Mouse (Mus musculus): ENCODE measurements around the gene Plxnc1. TPM values are rescaled to one million over a fixed set of nuclear protein-coding genes. Genes with fewer than 3 reads are reported as not detected.

The Plxnc1 gene
- polyA plus RNA-seq, 1 experiment, result 1.3 TPM

DNA sequence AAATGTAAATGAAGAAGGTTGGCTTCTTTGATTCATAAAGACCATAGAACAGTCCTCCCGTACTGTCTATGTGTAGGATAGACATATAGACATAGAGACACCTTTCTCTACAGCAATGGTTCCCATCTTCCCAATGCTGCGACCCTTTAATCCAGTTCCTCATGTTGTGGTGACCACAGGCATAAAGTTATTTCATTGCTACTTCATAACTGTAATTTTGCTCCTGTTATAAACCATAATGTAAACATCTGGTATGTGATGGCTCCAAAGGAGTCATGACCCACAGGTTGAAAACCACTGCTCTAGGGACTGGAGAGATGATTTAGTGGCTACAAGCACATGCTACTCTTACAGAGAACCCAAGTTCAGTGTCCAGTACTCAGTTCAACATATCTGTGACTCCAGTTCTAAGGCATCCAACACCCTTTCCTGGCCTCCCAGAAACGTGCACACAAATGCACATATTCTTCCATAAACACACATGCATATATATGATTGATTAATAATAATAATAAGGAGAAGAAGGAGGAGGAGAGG, 27.1 kb upstream of the Plxnc1 start:
- Histone ChIP-seq H3K27me3 (ENCODE audit: control insufficient read depth, insufficient read depth, low read length, poor library complexity, severe bottlenecking) (no peaks in the 10 kb centered on the region), H3K9me3 (replicated peaks; ENCODE audit: control insufficient read depth, insufficient read depth, low read length, poor library complexity, severe bottlenecking) (peaks cover 4% of the 10 kb centered on the region), H3K4me1 (ENCODE audit: control insufficient read depth, insufficient read depth, low read length) (no peaks in the 10 kb centered on the region), H3K9ac (ENCODE audit: low read depth, poor library complexity, severe bottlenecking) (no peak overlapping the region), H3K4me3 (ENCODE audit: low read depth, low read length) (no peak overlapping the region), H3K36me3 (ENCODE audit: control insufficient read depth, insufficient read depth, low read length, poor library complexity, severe bottlenecking) (no peaks in the 10 kb centered on the region), H3K27ac (ENCODE audit: insufficient read depth, low read length) (no peak overlapping the region)
- TF ChIP-seq EP300 (IDR thresholded peaks at IDR 0.05; ENCODE audit: insufficient read depth, low read depth, low read length) (no peak), CTCF (IDR thresholded peaks at IDR 0.05; ENCODE audit: low read depth, low read length) (no peak), POLR2A (IDR thresholded peaks at IDR 0.05; ENCODE audit: insufficient read depth, low read length) (no peak)

DNA sequence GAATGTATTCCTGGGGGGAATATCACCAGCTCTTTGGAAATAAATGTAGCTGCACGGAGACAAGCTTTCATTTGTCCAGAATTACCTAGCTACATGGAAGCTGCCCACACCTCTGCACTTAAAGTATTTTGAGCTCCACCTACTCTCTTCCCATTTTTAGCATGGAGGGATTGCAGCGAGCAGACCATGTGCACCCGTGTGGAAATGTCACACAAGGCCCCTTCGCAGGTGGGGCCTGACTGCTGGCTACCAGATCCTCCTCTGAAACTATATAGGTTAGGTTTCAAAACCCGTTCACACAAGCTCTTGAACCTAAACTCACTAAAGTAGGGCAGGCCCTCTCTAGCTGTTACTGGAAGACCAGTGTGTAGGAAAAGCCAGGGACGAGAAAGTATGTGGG, 25.6 kb upstream of the Plxnc1 start:
- no peaks in the 10 kb centered on the region for H3K36me3 ChIP-seq (ENCODE audit: control insufficient read depth, insufficient read depth, low read length, poor library complexity, severe bottlenecking)
- no peak overlapping the region for H3K9ac ChIP-seq (ENCODE audit: low read depth, poor library complexity, severe bottlenecking)
- no peaks in the 10 kb centered on the region for H3K4me1 ChIP-seq (ENCODE audit: control insufficient read depth, insufficient read depth, low read length)
- H3K4me3 ChIP-seq (ENCODE audit: low read depth, low read length), result no peak overlapping the region
- H3K9me3 ChIP-seq (replicated peaks; ENCODE audit: control insufficient read depth, insufficient read depth, low read length, poor library complexity, severe bottlenecking), result peaks cover 4% of the 10 kb centered on the region
- no peak for TF ChIP-seq EP300 (IDR thresholded peaks at IDR 0.05; ENCODE audit: insufficient read depth, low read depth, low read length)
- no peak for TF ChIP-seq CTCF (IDR thresholded peaks at IDR 0.05; ENCODE audit: low read depth, low read length)
- TF ChIP-seq POLR2A (IDR thresholded peaks at IDR 0.05; ENCODE audit: insufficient read depth, low read length), result no peak
- no peaks in the 10 kb centered on the region for H3K27me3 ChIP-seq (ENCODE audit: control insufficient read depth, insufficient read depth, low read length, poor library complexity, severe bottlenecking)
- H3K27ac ChIP-seq (ENCODE audit: insufficient read depth, low read length), result no peak overlapping the region

DNA sequence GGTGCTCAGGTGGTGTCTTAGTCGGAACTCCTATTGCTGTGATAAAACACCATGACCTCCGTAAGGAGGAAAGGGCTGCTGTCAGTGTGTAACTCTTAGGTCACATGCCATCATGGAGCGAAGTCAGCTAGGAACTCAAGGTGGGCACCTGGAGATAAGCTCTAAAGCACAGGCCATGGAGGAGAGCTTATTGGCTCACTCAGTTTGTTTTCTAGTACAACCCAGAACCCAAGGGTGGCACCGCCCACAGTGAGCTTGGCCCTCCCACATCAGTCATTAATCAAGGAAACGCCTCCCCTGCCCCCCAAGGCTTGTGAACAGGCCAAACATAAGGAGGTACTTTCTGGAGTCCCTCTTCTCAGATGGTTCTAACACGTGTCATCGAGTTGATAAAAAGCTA, 22.8 kb upstream of the Plxnc1 start:
- TF ChIP-seq CTCF (IDR thresholded peaks at IDR 0.05; ENCODE audit: low read depth, low read length), result no peak
- no peak for TF ChIP-seq POLR2A (IDR thresholded peaks at IDR 0.05; ENCODE audit: insufficient read depth, low read length)
- no peak for TF ChIP-seq EP300 (IDR thresholded peaks at IDR 0.05; ENCODE audit: insufficient read depth, low read depth, low read length)
- H3K36me3 ChIP-seq (ENCODE audit: control insufficient read depth, insufficient read depth, low read length, poor library complexity, severe bottlenecking), result no peaks in the 10 kb centered on the region
- no peak overlapping the region for H3K4me3 ChIP-seq (ENCODE audit: low read depth, low read length)

DNA sequence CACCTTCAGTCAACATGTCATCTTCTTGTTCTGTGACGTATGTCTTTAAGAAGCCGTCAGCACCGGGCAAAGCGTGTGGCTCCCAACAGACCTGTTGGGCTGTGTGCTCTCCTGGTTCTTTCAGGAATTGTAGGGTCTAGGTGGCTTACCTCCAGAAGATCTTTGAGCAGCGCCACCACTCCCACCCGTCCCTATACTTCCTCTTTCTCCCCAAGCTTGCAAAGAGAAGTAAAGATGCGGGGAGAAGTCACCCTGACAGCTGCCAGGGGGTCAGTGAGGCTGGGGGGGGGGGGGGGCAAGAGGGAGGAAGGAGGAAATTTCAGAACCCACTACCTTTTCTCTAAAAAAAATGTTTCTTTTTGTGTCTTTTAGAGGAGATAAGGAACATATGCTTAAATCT, 22.2 kb upstream of the Plxnc1 start:
- H3K27ac ChIP-seq (ENCODE audit: insufficient read depth, low read length), result no peak overlapping the region
- no peaks in the 10 kb centered on the region for H3K9me3 ChIP-seq (replicated peaks; ENCODE audit: control insufficient read depth, insufficient read depth, low read length, poor library complexity, severe bottlenecking)
- TF ChIP-seq CTCF (IDR thresholded peaks at IDR 0.05; ENCODE audit: low read depth, low read length), result no peak
- no peak for TF ChIP-seq EP300 (IDR thresholded peaks at IDR 0.05; ENCODE audit: insufficient read depth, low read depth, low read length)
- no peak for TF ChIP-seq POLR2A (IDR thresholded peaks at IDR 0.05; ENCODE audit: insufficient read depth, low read length)
- H3K4me3 ChIP-seq (ENCODE audit: low read depth, low read length), result no peak overlapping the region
- no peaks in the 10 kb centered on the region for H3K36me3 ChIP-seq (ENCODE audit: control insufficient read depth, insufficient read depth, low read length, poor library complexity, severe bottlenecking)
- no peaks in the 10 kb centered on the region for H3K4me1 ChIP-seq (ENCODE audit: control insufficient read depth, insufficient read depth, low read length)
- no peak overlapping the region for H3K9ac ChIP-seq (ENCODE audit: low read depth, poor library complexity, severe bottlenecking)
- H3K27me3 ChIP-seq (ENCODE audit: control insufficient read depth, insufficient read depth, low read length, poor library complexity, severe bottlenecking), result no peaks in the 10 kb centered on the region

More for the DNA sequence above, 22.8 kb upstream of the Plxnc1 start:
- H3K9me3 ChIP-seq (replicated peaks; ENCODE audit: control insufficient read depth, insufficient read depth, low read length, poor library complexity, severe bottlenecking), result no peaks in the 10 kb centered on the region
- no peak overlapping the region for H3K9ac ChIP-seq (ENCODE audit: low read depth, poor library complexity, severe bottlenecking)
- H3K27me3 ChIP-seq (ENCODE audit: control insufficient read depth, insufficient read depth, low read length, poor library complexity, severe bottlenecking), result no peaks in the 10 kb centered on the region
- no peaks in the 10 kb centered on the region for H3K4me1 ChIP-seq (ENCODE audit: control insufficient read depth, insufficient read depth, low read length)
- H3K27ac ChIP-seq (ENCODE audit: insufficient read depth, low read length), result no peak overlapping the region

DNA sequence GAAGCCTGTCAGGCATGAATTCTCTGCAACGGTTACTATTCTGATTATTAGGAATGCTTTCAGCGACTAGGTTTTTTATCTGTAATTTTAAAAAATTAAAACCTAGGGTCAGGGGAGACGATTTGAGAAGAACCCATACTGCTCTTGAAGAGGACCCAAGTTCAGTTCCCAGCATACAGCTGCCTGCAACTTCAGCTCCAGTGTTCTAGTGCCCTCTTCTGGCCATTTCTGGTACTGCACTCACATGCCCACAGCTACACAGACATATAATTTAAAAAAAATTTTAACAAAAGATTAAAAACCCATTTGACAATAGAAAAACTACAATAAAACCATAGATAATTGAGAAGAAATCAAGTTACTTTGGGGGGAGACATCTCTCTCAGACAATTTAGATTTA, 20.5 kb upstream of the Plxnc1 start:
- Histone ChIP-seq H3K9ac (ENCODE audit: low read depth, poor library complexity, severe bottlenecking) (no peak overlapping the region), H3K27ac (ENCODE audit: insufficient read depth, low read length) (no peak overlapping the region), H3K27me3 (ENCODE audit: control insufficient read depth, insufficient read depth, low read length, poor library complexity, severe bottlenecking) (no peaks in the 10 kb centered on the region), H3K36me3 (ENCODE audit: control insufficient read depth, insufficient read depth, low read length, poor library complexity, severe bottlenecking) (no peaks in the 10 kb centered on the region), H3K9me3 (replicated peaks; ENCODE audit: control insufficient read depth, insufficient read depth, low read length, poor library complexity, severe bottlenecking) (no peaks in the 10 kb centered on the region), H3K4me3 (ENCODE audit: low read depth, low read length) (no peak overlapping the region), H3K4me1 (ENCODE audit: control insufficient read depth, insufficient read depth, low read length) (no peaks in the 10 kb centered on the region)
- TF ChIP-seq CTCF (IDR thresholded peaks at IDR 0.05; ENCODE audit: low read depth, low read length) (peak; percentile 64), POLR2A (IDR thresholded peaks at IDR 0.05; ENCODE audit: insufficient read depth, low read length) (no peak)

DNA sequence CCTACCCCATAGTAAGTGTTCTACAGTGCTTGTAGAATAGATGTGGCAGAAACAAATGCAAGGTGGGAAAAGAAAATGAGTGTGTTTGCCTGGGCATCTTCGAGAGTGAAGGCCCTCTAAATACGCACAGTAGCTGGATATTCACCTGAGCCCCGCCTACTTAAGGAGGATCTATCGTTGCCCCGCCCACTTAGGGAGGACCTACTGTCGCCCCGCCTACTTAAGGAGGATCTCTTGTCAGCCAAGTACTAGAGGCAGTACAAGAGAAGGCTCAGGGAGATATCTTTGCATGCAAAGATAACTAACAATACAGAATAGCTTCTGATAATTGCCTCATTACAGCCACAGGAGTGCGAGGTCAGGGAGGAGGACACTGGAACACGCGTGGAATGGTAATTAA, 17.4 kb upstream of the Plxnc1 start:
- no peaks in the 10 kb centered on the region; the same call in 1 of the 2 replicates for H3K27me3 ChIP-seq (ENCODE audit: control insufficient read depth, insufficient read depth, low read length, poor library complexity, severe bottlenecking)
- TF ChIP-seq CTCF (IDR thresholded peaks at IDR 0.05; ENCODE audit: low read depth, low read length), result no peak
- no peak for TF ChIP-seq EP300 (IDR thresholded peaks at IDR 0.05; ENCODE audit: insufficient read depth, low read depth, low read length)
- no peak for TF ChIP-seq POLR2A (IDR thresholded peaks at IDR 0.05; ENCODE audit: insufficient read depth, low read length)
- H3K36me3 ChIP-seq (ENCODE audit: control insufficient read depth, insufficient read depth, low read length, poor library complexity, severe bottlenecking), result no peaks in the 10 kb centered on the region
- H3K9me3 ChIP-seq (replicated peaks; ENCODE audit: control insufficient read depth, insufficient read depth, low read length, poor library complexity, severe bottlenecking), result no peaks in the 10 kb centered on the region
- no peaks in the 10 kb centered on the region for H3K4me1 ChIP-seq (ENCODE audit: control insufficient read depth, insufficient read depth, low read length)
- no peak overlapping the region for H3K9ac ChIP-seq (ENCODE audit: low read depth, poor library complexity, severe bottlenecking)
- no peak overlapping the region for H3K27ac ChIP-seq (ENCODE audit: insufficient read depth, low read length)
- no peak overlapping the region for H3K4me3 ChIP-seq (ENCODE audit: low read depth, low read length)
